Mouse (Mus musculus) liver, adult 2 months (tissue): ENCODE results near the gene Kansl2.

ENCODE experiments used
- CTCF ChIP-seq: fragments of 200-500 bp; IDR thresholded peaks from 2 replicates; pipeline ENCODE4 v1.5.1; 2011; ENCODE audit warnings: low read depth, low read length, control low read depth
- POLR2A ChIP-seq: fragments of 200-500 bp; IDR thresholded peaks from 2 replicates; pipeline ENCODE4 v1.6.1; 2011; ENCODE audit warnings: low read length, control low read depth; ENCODE audit not compliant: insufficient read depth; ENCODE audit errors: extremely low read depth

DNA sequence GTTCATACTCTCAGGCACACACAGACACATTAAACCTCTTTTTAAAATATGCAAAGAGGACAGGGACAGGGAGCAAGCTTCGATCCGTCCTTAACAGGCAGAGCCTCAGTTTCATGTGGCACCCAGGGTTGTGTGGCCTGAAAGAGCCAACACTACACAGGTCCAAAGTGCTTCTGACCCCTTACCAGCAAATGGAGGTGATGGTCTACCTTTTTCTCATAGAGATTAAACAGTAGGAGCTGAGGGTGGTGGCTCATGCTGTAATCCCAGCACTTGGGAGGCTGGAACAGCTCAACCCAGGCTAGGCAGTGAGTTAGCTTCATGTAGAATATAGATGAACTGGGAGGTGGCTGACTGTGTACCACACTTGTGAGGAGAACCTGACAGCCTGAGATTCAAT lies 45.2 kb upstream of the Kansl2 start:
- TF ChIP-seq CTCF = no peak
- no peak for TF ChIP-seq POLR2A
